Mouse (Mus musculus) MEL (cell line): Measurements from ENCODE around the gene Hist1h2ba. TPM values are rescaled to one million over a fixed set of nuclear protein-coding genes. Genes with fewer than 3 reads are reported as not detected.

Experiments
- DNase-seq: peaks from one replicate; pipeline ENCODE4 v3.0.0; 2011; ENCODE audit warnings: low read depth, low spot score
- H3K27ac ChIP-seq: 2 replicates; pipeline ENCODE4 v1.5.1; 2012; ENCODE audit warnings: low read depth, mild to moderate bottlenecking, control low read depth, low read length, moderate library complexity; ENCODE audit not compliant: control insufficient read depth
- H3K27me3 ChIP-seq, 2 experiments: fragments of 150-350 bp in 1 of 2; sonication (generic) in 1 of 2; 2 replicates each; pipeline ENCODE4 v1.6.1; 2012; ENCODE audit warnings: low read length in 2 of 2, mild to moderate bottlenecking in 2 of 2, improper control_type of control experiment in 1 of 2, moderate library complexity in 1 of 2; ENCODE audit not compliant: insufficient read depth in 2 of 2, control insufficient read depth in 1 of 2
- H3K36me3 ChIP-seq, 2 experiments: 2 replicates each; pipeline ENCODE4 v1.6.1; 2012 to 2014; ENCODE audit warnings: low read length in 2 of 2, improper control_type of control experiment in 1 of 2, inconsistent platforms in 1 of 2, mild to moderate bottlenecking in 1 of 2; ENCODE audit not compliant: insufficient read depth in 2 of 2, control insufficient read depth in 1 of 2
- H3K4me1 ChIP-seq, 2 experiments: fragments of 150-350 bp in 1 of 2; sonication (generic) in 1 of 2; 2 replicates each; pipeline ENCODE4 v1.6.1; 2012; ENCODE audit warnings: low read length in 2 of 2, improper control_type of control experiment in 1 of 2, mild to moderate bottlenecking in 1 of 2; ENCODE audit not compliant: insufficient read depth in 2 of 2, control insufficient read depth in 1 of 2
- H3K4me3 ChIP-seq, 2 experiments: fragments of 150-350 bp in 1 of 2; sonication (generic) in 1 of 2; 2 replicates each; pipeline ENCODE4 v1.5.1; 2012; ENCODE audit warnings: low read depth in 2 of 2, low read length in 2 of 2, mild to moderate bottlenecking in 2 of 2, moderate library complexity in 2 of 2, control low read depth in 1 of 2, improper control_type of control experiment in 1 of 2; ENCODE audit not compliant: control insufficient read depth in 1 of 2, insufficient read depth in 1 of 2
- H3K79me2 ChIP-seq: 2 replicates; pipeline ENCODE4 v1.6.1; 2012; ENCODE audit warnings: mild to moderate bottlenecking, low read length, moderate library complexity; ENCODE audit not compliant: control insufficient read depth, poor library complexity, insufficient read depth
- H3K9ac ChIP-seq: 2 replicates; pipeline ENCODE4 v1.6.1; 2012; ENCODE audit warnings: low read depth, mild to moderate bottlenecking, control low read depth, low read length, moderate library complexity; ENCODE audit not compliant: control insufficient read depth, poor library complexity, severe bottlenecking
- H3K9me3 ChIP-seq: fragments of 150-350 bp; sonication (generic); replicated peaks from 2 replicates; pipeline ENCODE4 v1.6.1; 2012; ENCODE audit warnings: mild to moderate bottlenecking, low read length, improper control_type of control experiment, moderate library complexity; ENCODE audit not compliant: insufficient read depth
- BHLHE40 ChIP-seq: IDR thresholded peaks from 2 replicates; pipeline ENCODE4 v1.6.1; 2012; ENCODE audit warnings: low read depth, mild to moderate bottlenecking, inconsistent platforms, low read length, improper control_type of control experiment, borderline replicate concordance
- CHD1 ChIP-seq: IDR thresholded peaks from 2 replicates; pipeline ENCODE4 v1.6.1; 2012; ENCODE audit warnings: low read depth, mild to moderate bottlenecking, inconsistent platforms, low read length, improper control_type of control experiment
- CTCF ChIP-seq, 3 experiments: IDR thresholded peaks in 2 of 3; conservative IDR thresholded peaks in 1 of 3; 2 replicates each; pipeline ENCODE4 v1.5.1; 2011 to 2012; ENCODE audit warnings: low read length in 3 of 3, low read depth in 2 of 3, mild to moderate bottlenecking in 2 of 3, improper control_type of control experiment in 1 of 3, inconsistent platforms in 1 of 3, mixed read lengths in 1 of 3, moderate library complexity in 1 of 3; ENCODE audit not compliant: control insufficient read depth in 1 of 3, insufficient read depth in 1 of 3, poor library complexity in 1 of 3, severe bottlenecking in 1 of 3
- E2F4 ChIP-seq: IDR thresholded peaks from 2 replicates; pipeline ENCODE4 v1.6.1; 2011; ENCODE audit warnings: low read depth, low read length, improper control_type of control experiment, borderline replicate concordance
- EP300 ChIP-seq, 2 experiments: IDR thresholded peaks; 2 replicates each; pipeline ENCODE4 v1.6.1; 2011; ENCODE audit warnings: improper control_type of control experiment in 2 of 2, low read length in 2 of 2, low read depth in 1 of 2, mild to moderate bottlenecking in 1 of 2
- ETS1 ChIP-seq: IDR thresholded peaks from 2 replicates; pipeline ENCODE4 v1.6.1; 2012; ENCODE audit warnings: low read depth, mild to moderate bottlenecking, inconsistent platforms, low read length, improper control_type of control experiment, moderate library complexity
- GATA1 ChIP-seq: IDR thresholded peaks from 2 replicates; pipeline ENCODE4 v1.6.1; 2011; ENCODE audit warnings: low read depth, low read length, improper control_type of control experiment
- MAFK ChIP-seq: IDR thresholded peaks from 2 replicates; pipeline ENCODE4 v1.6.1; 2011; ENCODE audit warnings: low read depth, mild to moderate bottlenecking, low read length, improper control_type of control experiment, borderline replicate concordance
- MAX ChIP-seq: IDR thresholded peaks from 2 replicates; pipeline ENCODE4 v1.6.1; 2011; ENCODE audit warnings: low read length, improper control_type of control experiment
- MEF2A ChIP-seq: IDR thresholded peaks from 2 replicates; pipeline ENCODE4 v1.6.1; 2014; ENCODE audit warnings: low read depth, mild to moderate bottlenecking, inconsistent platforms, low read length, improper control_type of control experiment; ENCODE audit not compliant: poor library complexity, insufficient replicate concordance, severe bottlenecking; ENCODE audit errors: extremely low read depth
- MXI1 ChIP-seq: IDR thresholded peaks from 2 replicates; pipeline ENCODE4 v1.6.1; 2011; ENCODE audit warnings: mild to moderate bottlenecking, low read depth, low read length, improper control_type of control experiment
- MYB ChIP-seq: IDR thresholded peaks from 2 replicates; pipeline ENCODE4 v1.6.1; 2011; ENCODE audit warnings: mild to moderate bottlenecking, low read depth, low read length, improper control_type of control experiment
- NELFE ChIP-seq: IDR thresholded peaks from 2 replicates; pipeline ENCODE4 v1.6.1; 2011; ENCODE audit warnings: low read depth, low read length, improper control_type of control experiment
- NRF1 ChIP-seq: IDR thresholded peaks from 2 replicates; pipeline ENCODE4 v1.6.1; 2014; ENCODE audit warnings: low read depth, mild to moderate bottlenecking, inconsistent platforms, low read length, improper control_type of control experiment, moderate library complexity; ENCODE audit not compliant: poor library complexity, insufficient read depth, severe bottlenecking
- POLR2A ChIP-seq, 2 experiments: IDR thresholded peaks; 2 replicates each; pipeline ENCODE4 v1.6.1; 2011 to 2012; ENCODE audit warnings: low read length in 2 of 2, mild to moderate bottlenecking in 2 of 2, control low read depth in 1 of 2, improper control_type of control experiment in 1 of 2, low read depth in 1 of 2, moderate library complexity in 1 of 2; ENCODE audit not compliant: control insufficient read depth in 1 of 2, insufficient read depth in 1 of 2, poor library complexity in 1 of 2
- POLR2AphosphoS2 ChIP-seq: IDR thresholded peaks from 2 replicates; pipeline ENCODE4 v1.6.1; 2011; ENCODE audit warnings: low read length, improper control_type of control experiment
- POLR2AphosphoS5 ChIP-seq: IDR thresholded peaks from 2 replicates; pipeline ENCODE4 v1.6.1; 2012; ENCODE audit warnings: low read depth, borderline replicate concordance, mild to moderate bottlenecking, inconsistent platforms, low read length, moderate library complexity, mixed read lengths
- RAD21 ChIP-seq: IDR thresholded peaks from 2 replicates; pipeline ENCODE4 v1.6.1; 2011; ENCODE audit warnings: mild to moderate bottlenecking, low read depth, low read length, improper control_type of control experiment
- SIN3A ChIP-seq: IDR thresholded peaks from 2 replicates; pipeline ENCODE4 v1.6.1; 2012; ENCODE audit warnings: low read length, improper control_type of control experiment, inconsistent platforms
- SMC3 ChIP-seq: IDR thresholded peaks from 2 replicates; pipeline ENCODE4 v1.6.1; 2011; ENCODE audit warnings: low read depth, low read length, improper control_type of control experiment
- TAL1 ChIP-seq: IDR thresholded peaks from 2 replicates; pipeline ENCODE4 v1.6.1; 2012; ENCODE audit warnings: mild to moderate bottlenecking, inconsistent platforms, low read length, moderate library complexity, mixed read lengths
- TBP ChIP-seq: IDR thresholded peaks from 2 replicates; pipeline ENCODE4 v1.8.0; 2011; ENCODE audit warnings: low read depth, low read length, improper control_type of control experiment
- TCF12 ChIP-seq: IDR thresholded peaks from 2 replicates; pipeline ENCODE4 v1.6.1; 2014; ENCODE audit warnings: low read depth, mild to moderate bottlenecking, inconsistent platforms, low read length, improper control_type of control experiment, moderate library complexity
- UBTF ChIP-seq: IDR thresholded peaks from 2 replicates; pipeline ENCODE4 v1.6.1; 2012; ENCODE audit warnings: low read depth, mild to moderate bottlenecking, inconsistent platforms, low read length, improper control_type of control experiment, moderate library complexity, borderline replicate concordance; ENCODE audit not compliant: insufficient read depth
- USF1 ChIP-seq: IDR thresholded peaks from 2 replicates; pipeline ENCODE4 v1.6.1; 2014; ENCODE audit warnings: low read depth, mild to moderate bottlenecking, inconsistent platforms, low read length, improper control_type of control experiment, moderate library complexity
- USF2 ChIP-seq, 2 experiments: IDR thresholded peaks; 2 replicates each; pipeline ENCODE4 v1.6.1; 2011 to 2012; ENCODE audit warnings: improper control_type of control experiment in 2 of 2, low read length in 2 of 2, borderline replicate concordance in 1 of 2, inconsistent platforms in 1 of 2, low read depth in 1 of 2, mild to moderate bottlenecking in 1 of 2; ENCODE audit not compliant: insufficient read depth in 1 of 2
- ZKSCAN1 ChIP-seq: IDR thresholded peaks from 2 replicates; pipeline ENCODE4 v1.6.1; 2012; ENCODE audit warnings: low read depth, mild to moderate bottlenecking, inconsistent platforms, low read length, improper control_type of control experiment, moderate library complexity
- ZMIZ1 ChIP-seq: IDR thresholded peaks from 2 replicates; pipeline ENCODE4 v1.6.1; 2012; ENCODE audit warnings: low read depth, mild to moderate bottlenecking, inconsistent platforms, low read length, improper control_type of control experiment, moderate library complexity
- ZNF384 ChIP-seq: IDR thresholded peaks from 2 replicates; pipeline ENCODE4 v1.6.1; 2012; ENCODE audit warnings: low read depth, mild to moderate bottlenecking, inconsistent platforms, low read length, improper control_type of control experiment
- polyA plus RNA-seq, 2 experiments: library from polyadenylated mRNA; stranded (reverse) in 1 of 2; unstranded in 1 of 2; fragments of >175 nt in 1 of 2; fragments of >200 nt in 1 of 2; gene quantifications; 2 replicates each; pipeline versions ENCODE4 v1.2.1 to v1.2.4; 2012; ENCODE audit warnings: low replicate concordance in 2 of 2, low read depth in 1 of 2; ENCODE audit not compliant: insufficient read length in 2 of 2, insufficient read depth in 1 of 2, missing spikeins in 1 of 2
- total RNA-seq: library from RNA; depleted of rRNA; stranded (reverse); fragments of 300-350 nt; gene quantifications from 2 replicates; pipeline ENCODE4 v1.2.3, GENCODE M21; 2012

Hist1h2ba gene
- total and polyA plus RNA-seq, 3 experiments, result 0.58 TPM; not detected in 2

- TF ChIP-seq E2F4 (no peak), USF1 (no peak), ZMIZ1 (no peak), NRF1 (no peak), UBTF (no peak), TCF12 (peak; percentile 82), POLR2AphosphoS2 (no peak), USF2 (IDR thresholded peaks at IDR 0.05; ENCODE audit: borderline replicate concordance in 1 of 2, insufficient read depth in 1 of 2, low read depth in 1 of 2, low read length in 2 of 2) (no peak), TAL1 (peak; percentile 79), GATA1 (peak; percentile 83), POLR2AphosphoS5 (no peak), SIN3A (peak; percentile 56), CHD1 (no peak), MYB (0 out of 2 replicates have a peak, but pooled peaks have one; percentile 23), BHLHE40 (peak; percentile 60; the same call in 1 of the 2 replicates), MEF2A (no peak), MAX (no peak), SMC3 (no peak), ETS1 (peak; percentile 93)
Observed at GRCm38 (mm10) chr13:23914376-23915167, 19.4 kb downstream of the Hist1h2ba start, which contains the start of gene Slc17a4 (continued).

GRCm38 (mm10) chr13:23913791-23914306 is 20.1 kb downstream of the Hist1h2ba start:
- Histone ChIP-seq H3K36me3 (peaks cover 0 to 48% of the 10 kb centered on the region in 2 experiments; a peak in 2 of 4 replicates), H3K9me3 (no peaks in the 10 kb centered on the region), H3K9ac (peak overlapping the region; percentile 13; the same call in 1 of the 2 replicates), H3K4me3 (no peak overlapping the region), H3K27ac (peak overlapping the region; percentile 93), H3K27me3 (no peaks in the 10 kb centered on the region), H3K79me2 (no peaks in the 10 kb centered on the region), H3K4me1 (peaks cover 26 to 45% of the 10 kb centered on the region in 2 experiments)
- peak; percentile 93 for DNase-seq
- TF ChIP-seq CTCF (IDR thresholded peaks at IDR 0.05 in 2 of 3, conservative IDR thresholded peaks at IDR 0.05 in 1 of 3; ENCODE audit: control insufficient read depth in 1 of 3, insufficient read depth in 1 of 3, low read depth in 2 of 3, low read length in 3 of 3, poor library complexity in 1 of 3, severe bottlenecking in 1 of 3) (no peak), TBP (peak; percentile 67; the same call in 1 of the 2 replicates), MAX (peak; percentile 91), MEF2A (0 out of 2 replicates have a peak, but pooled peaks have one; percentile 8), SIN3A (peak; percentile 94), TCF12 (peak; percentile 91), POLR2AphosphoS2 (no peak), MAFK (no peak), MXI1 (peak; percentile 87), ZKSCAN1 (no peak), NRF1 (peak; percentile 28; the same call in 1 of the 2 replicates), TAL1 (peak; percentile 96), NELFE (no peak), GATA1 (peak; percentile 96), POLR2AphosphoS5 (no peak), SMC3 (no peak), RAD21 (no peak), ZNF384 (peak; percentile 52), POLR2A (IDR thresholded peaks at IDR 0.05; ENCODE audit: control insufficient read depth in 1 of 2, insufficient read depth in 1 of 2, low read depth in 1 of 2, low read length in 2 of 2, poor library complexity in 1 of 2) (0 out of 4 replicates have a peak, but pooled peaks of 1 of the 2 experiments have one; percentile 43), BHLHE40 (peak; percentile 90), ETS1 (peak; percentile 98), CHD1 (no peak), EP300 (IDR thresholded peaks at IDR 0.05; ENCODE audit: low read depth in 1 of 2, low read length in 2 of 2) (peak; percentile 94 to 97)
